Mouse (Mus musculus) macrophage (primary cell): ENCODE results near the gene Crybg2. TPM values are rescaled to one million over a fixed set of nuclear protein-coding genes. Genes with fewer than 3 reads are reported as not detected.

Source experiments
- H3K27ac ChIP-seq: fragments of 350-480 bp; formaldehyde crosslinking; 2 replicates; pipeline ENCODE4 v1.9.0; 2021
- H3K36me3 ChIP-seq: fragments of 350-480 bp; formaldehyde crosslinking; 2 replicates; pipeline ENCODE4 v1.9.0; 2021; ENCODE audit errors: inconsistent target
- H3K4me3 ChIP-seq: fragments of 350-480 bp; formaldehyde crosslinking; 2 replicates; pipeline ENCODE4 v1.9.0; 2021; ENCODE audit errors: inconsistent target
- H3K79me2 ChIP-seq: fragments of 350-480 bp; formaldehyde crosslinking; 2 replicates; pipeline ENCODE4 v1.9.0; 2021; ENCODE audit errors: inconsistent target
- WGBS: methylation state at CpG from one replicate; pipeline ENCODE4 v1.1.7; 2026; ENCODE audit warnings: inconsistent platforms; ENCODE audit not compliant: missing documents; 5-methylcytosine and 5-hydroxymethylcytosine counted together
- polyA plus RNA-seq: library from polyadenylated mRNA; stranded (reverse); fragments of 250-400 nt; gene quantifications from 3 replicates; pipeline ENCODE4 v1.2.4, GENCODE M21; 2018; ENCODE audit warnings: inconsistent platforms

The Crybg2 gene
- polyA plus RNA-seq, 1 experiment from 2014 or later: not detected

GRCm38 (mm10) chr4:134041317-134042123 is 19.1 kb upstream of the Crybg2 start:
- no peak overlapping the region for H3K27ac ChIP-seq
- H3K4me3 ChIP-seq: no peak overlapping the region
- WGBS: 17% methylated on average over 9 of the region's 9 CpGs
- H3K36me3 ChIP-seq: no peaks in the 10 kb centered on the region
- H3K79me2 ChIP-seq: no peaks in the 10 kb centered on the region

- no peak overlapping the region for H3K4me3 ChIP-seq
- 13% methylated on average over 2 of the region's 2 CpGs for WGBS
- H3K27ac ChIP-seq: no peak overlapping the region
- H3K79me2 ChIP-seq: no peaks in the 10 kb centered on the region
- H3K36me3 ChIP-seq: no peaks in the 10 kb centered on the region
These were observed 17.6 kb upstream of the Crybg2 start for GRCm38 (mm10) chr4:134043041-134043440.

DNA sequence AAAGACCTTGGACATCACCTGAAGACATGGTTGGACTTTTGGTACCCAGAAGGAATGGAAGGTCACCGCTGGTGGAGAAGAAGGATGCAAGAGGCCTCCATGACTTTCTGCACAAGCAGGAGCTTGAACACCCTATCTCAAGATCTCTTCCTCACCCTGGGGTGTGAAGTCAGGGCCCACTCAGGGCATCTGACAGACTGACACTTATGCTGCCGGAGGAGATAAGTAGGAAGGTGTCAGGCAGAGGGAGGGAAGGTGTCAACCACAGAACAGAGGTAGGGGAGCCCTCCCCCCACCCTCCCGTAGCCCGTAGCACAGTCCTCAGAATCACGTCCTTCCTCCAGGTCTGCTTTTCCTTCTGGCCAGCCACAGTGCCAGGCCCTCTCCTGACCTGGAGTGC is 13.0 kb upstream of the Crybg2 start:
- 84% methylated on average over 5 of the region's 5 CpGs for WGBS
- Histone ChIP-seq H3K27ac (no peak overlapping the region), H3K4me3 (no peak overlapping the region), H3K36me3 (no peaks in the 10 kb centered on the region), H3K79me2 (no peaks in the 10 kb centered on the region)

- Histone ChIP-seq H3K27ac (no peak overlapping the region), H3K4me3 (no peak overlapping the region), H3K36me3 (no peaks in the 10 kb centered on the region), H3K79me2 (no peaks in the 10 kb centered on the region)
- WGBS: 85% methylated on average over 5 of the region's 5 CpGs
These were observed 8.7 kb upstream of the Crybg2 start for GRCm38 (mm10) chr4:134051912-134052311.

GRCm38 (mm10) chr4:134052560-134052959 is 8.1 kb upstream of the Crybg2 start:
- Histone ChIP-seq H3K27ac (no peak overlapping the region), H3K36me3 (no peaks in the 10 kb centered on the region), H3K4me3 (no peak overlapping the region), H3K79me2 (no peaks in the 10 kb centered on the region)
- WGBS: 19% methylated on average over 8 of the region's 8 CpGs

DNA sequence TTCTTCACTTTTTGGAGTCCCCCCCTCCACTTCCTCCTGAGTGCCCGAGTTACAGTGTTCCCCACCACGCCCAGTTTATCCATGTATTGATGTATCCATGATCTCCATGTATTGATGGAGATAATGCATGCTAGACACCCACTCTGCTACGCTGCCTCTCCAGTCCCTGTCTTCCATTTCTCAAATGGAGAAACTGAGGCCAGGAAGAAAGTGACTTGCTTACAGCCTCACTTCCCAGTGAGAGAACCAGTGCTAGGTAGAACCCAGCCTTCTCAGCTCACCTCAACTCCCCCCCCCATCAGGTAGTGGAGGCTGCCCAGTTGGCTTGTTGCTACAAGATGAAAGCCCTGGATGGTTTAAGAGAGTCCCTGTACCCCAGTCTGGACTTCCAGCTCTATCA is 7.1 kb upstream of the Crybg2 start, which contains the start of gene Zfp683:
Gene Zfp683 (plus strand): TSS at position 301 of the 400 bp plus-strand sequence.
- WGBS: 53% methylated on average over 3 of the region's 3 CpGs
- H3K36me3 ChIP-seq: no peaks in the 10 kb centered on the region
- H3K27ac ChIP-seq: no peak within 1 kb of the TSS
- no peaks in the 10 kb centered on the region for H3K79me2 ChIP-seq
- H3K4me3 ChIP-seq: no peak within 1 kb of the TSS

DNA sequence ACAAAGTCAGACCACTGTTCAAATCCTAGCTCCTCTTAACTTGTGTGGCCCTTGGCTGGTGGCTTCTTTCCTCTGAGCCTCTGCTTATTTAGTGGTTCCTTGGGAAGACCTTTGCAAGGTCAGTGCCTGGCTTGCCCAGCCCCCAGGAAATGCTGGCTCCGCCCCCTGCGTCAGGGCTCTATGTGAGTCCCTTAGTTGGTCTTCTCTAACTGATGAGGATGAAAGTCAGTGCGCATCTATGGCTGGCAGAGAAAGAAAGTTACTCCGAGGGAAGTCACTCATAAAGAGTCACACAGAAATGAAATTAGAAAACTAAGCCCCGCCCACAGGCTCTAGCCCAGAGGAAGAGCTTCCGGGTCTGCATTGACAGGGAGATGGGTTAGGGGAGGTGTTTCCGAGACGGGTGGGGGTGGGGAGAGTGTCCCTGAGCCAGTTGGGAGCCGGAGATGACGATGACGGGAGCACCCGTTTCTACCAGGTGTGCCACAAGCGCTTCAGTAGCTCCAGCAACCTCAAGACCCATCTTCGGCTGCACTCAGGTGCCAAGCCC is 2.4 kb upstream of the Crybg2 start:
- no peak overlapping the region for H3K4me3 ChIP-seq
- no peaks in the 10 kb centered on the region for H3K36me3 ChIP-seq
- no peak overlapping the region for H3K27ac ChIP-seq
- no peaks in the 10 kb centered on the region for H3K79me2 ChIP-seq
- 42% methylated on average over 14 of the region's 14 CpGs for WGBS

DNA sequence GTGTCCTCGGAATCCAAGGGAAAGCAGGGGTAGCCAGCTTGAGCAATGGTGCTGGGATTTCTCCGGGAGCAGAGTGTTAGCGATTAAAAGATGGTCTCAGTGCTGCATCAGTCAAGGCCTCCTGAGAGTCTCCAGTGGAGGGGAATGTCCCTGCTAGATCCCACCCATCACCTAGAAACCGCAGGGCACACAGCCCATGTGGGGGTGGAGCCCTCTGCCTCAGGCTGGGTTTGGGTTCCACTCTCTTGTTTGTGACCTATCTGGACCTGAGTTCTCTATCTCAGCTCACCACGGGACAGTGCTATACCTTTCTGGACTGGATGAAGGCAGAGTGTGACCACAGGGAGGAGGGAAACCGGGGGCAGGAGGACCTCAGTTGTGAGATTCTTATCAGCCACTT is 1.7 kb upstream of the Crybg2 start:
- Histone ChIP-seq H3K36me3 (no peaks in the 10 kb centered on the region), H3K4me3 (no peak overlapping the region), H3K79me2 (no peaks in the 10 kb centered on the region), H3K27ac (no peak overlapping the region)
- 70% methylated on average over 6 of the region's 6 CpGs for WGBS

DNA sequence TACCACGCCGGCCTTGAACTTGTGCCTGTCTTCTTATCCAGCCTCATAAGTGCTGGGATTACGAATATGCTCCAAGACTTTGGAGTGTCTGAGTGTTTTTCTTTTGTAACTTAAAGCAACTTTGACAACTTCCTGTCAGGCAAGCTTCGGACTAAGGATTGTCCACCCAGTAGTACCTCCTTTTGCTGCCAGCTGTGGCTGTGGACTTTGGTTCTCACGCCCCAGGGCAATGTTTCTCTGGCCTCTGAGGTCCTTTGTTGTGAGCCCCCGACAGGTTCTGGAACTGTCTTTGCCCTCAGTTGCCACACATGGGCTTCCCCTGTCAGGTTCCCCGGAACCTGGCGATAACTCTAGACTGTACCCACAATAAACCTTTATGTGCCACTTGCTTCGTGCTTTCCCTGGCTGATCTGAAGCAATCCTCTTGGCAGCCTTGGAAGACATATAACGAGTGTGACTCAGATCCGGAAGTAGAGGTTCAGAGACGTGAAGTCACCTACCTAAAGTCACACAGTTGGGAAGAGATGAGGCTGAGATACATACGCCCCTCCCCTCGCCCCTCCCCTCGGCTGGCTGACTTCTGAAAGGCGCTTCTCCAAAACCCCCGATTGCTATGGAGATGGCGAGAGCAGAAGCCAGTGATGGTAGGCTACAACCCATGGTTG is 683 bp downstream of the Crybg2 start:
- Histone ChIP-seq H3K79me2 (no peaks in the 10 kb centered on the region), H3K27ac (no peak overlapping the region), H3K36me3 (no peaks in the 10 kb centered on the region), H3K4me3 (no peak overlapping the region)
- 91% methylated on average over 18 of the region's 18 CpGs for WGBS

GRCm38 (mm10) chr4:134061944-134062446 is 1.4 kb downstream of the Crybg2 start:
- WGBS: 80% methylated on average over 7 of the region's 8 CpGs
- H3K79me2 ChIP-seq: no peaks in the 10 kb centered on the region
- H3K27ac ChIP-seq: no peak overlapping the region
- H3K4me3 ChIP-seq: no peak overlapping the region
- H3K36me3 ChIP-seq: no peaks in the 10 kb centered on the region

GRCm38 (mm10) chr4:134062561-134062960 is 1.9 kb downstream of the Crybg2 start:
- WGBS: 59% methylated on average over 6 of the region's 8 CpGs
- H3K4me3 ChIP-seq: no peak overlapping the region

GRCm38 (mm10) chr4:134065431-134066004 is 4.9 kb downstream of the Crybg2 start:
- 65% methylated on average over 23 of the region's 23 CpGs for WGBS
- H3K36me3 ChIP-seq: no peaks in the 10 kb centered on the region

More at GRCm38 (mm10) chr4:134062561-134062960, 1.9 kb downstream of the Crybg2 start:
- Histone ChIP-seq H3K79me2 (no peaks in the 10 kb centered on the region), H3K27ac (no peak overlapping the region), H3K36me3 (no peaks in the 10 kb centered on the region)

DNA sequence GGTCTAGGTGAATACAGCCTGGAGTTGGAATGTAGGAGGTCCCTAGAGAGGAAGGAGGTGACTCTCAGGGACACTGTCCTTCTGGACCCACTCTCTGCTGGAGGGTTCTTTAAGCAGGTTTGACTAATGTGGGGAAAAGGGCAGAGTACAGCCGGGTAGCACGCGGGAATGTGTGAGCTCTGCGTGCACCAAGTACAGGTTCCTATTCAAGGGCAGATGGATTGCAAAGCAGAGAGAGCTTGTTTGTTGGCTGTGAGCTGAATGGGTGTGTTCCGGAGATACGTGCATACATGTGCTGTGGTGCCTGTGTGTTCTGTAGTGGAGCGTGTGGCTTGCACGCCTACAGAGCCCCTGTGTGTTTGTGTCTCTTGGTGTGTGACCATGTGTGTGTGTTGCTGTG is 6.8 kb downstream of the Crybg2 start:
- H3K36me3 ChIP-seq: no peaks in the 10 kb centered on the region
- no peak overlapping the region for H3K4me3 ChIP-seq
- H3K27ac ChIP-seq: no peak overlapping the region
- no peaks in the 10 kb centered on the region for H3K79me2 ChIP-seq
- 97% methylated on average over 8 of the region's 8 CpGs for WGBS

More at GRCm38 (mm10) chr4:134065431-134066004, 4.9 kb downstream of the Crybg2 start:
- no peaks in the 10 kb centered on the region for H3K79me2 ChIP-seq
- no peak overlapping the region for H3K27ac ChIP-seq
- no peak overlapping the region for H3K4me3 ChIP-seq

DNA sequence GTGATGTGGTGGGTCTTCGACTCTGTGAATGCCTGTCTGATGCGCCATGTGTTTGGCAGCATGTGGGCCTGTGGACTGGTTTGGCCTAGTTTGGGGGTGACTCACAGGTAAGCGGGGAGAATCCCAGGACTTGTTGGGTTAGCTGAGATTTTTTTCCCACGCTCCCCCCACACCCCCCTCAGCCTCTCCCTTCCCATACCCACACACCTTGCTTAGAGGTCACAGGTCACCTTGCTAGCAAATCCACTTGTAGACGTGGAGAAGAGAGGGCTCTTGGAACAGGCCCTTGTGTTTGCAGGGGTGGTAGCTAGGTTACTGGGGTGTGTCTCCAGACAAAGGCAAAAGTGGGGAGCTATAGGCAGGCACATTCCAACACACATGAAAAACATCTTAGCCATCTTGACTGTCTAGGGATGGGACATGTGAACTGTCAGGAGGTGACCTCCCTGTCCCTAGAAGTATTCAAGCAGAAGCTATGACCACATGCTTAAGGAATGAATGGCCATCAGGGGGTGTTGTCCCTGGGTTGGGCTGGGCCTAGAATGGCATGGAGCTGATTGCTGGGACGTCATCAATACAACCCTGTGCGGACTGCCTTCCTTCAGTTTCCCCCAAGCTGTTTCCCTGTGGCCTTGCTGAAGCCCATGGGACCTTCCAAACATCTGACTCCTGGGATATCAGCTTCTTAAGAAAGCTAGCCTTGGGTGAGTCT is 7.4 kb downstream of the Crybg2 start:
- 97% methylated on average over 7 of the region's 7 CpGs for WGBS
- H3K79me2 ChIP-seq: no peaks in the 10 kb centered on the region

More for the DNA sequence above, 7.4 kb downstream of the Crybg2 start:
- no peak overlapping the region for H3K27ac ChIP-seq
- no peaks in the 10 kb centered on the region for H3K36me3 ChIP-seq
- H3K4me3 ChIP-seq: no peak overlapping the region
